Mouse (Mus musculus): Measurements from ENCODE around the gene Hsp90aa1. TPM values are rescaled to one million over a fixed set of nuclear protein-coding genes. Genes with fewer than 3 reads are reported as not detected.

Hsp90aa1 gene
- total and polyA plus RNA-seq, 3 experiments = 730 to 2,091 (median 1,361) TPM

GRCm38 (mm10) chr12:110698523-110699170, 3.9 kb downstream of the Hsp90aa1 start (continued):
- TF ChIP-seq SIN3A (IDR thresholded peaks at IDR 0.05; ENCODE audit: low read length) (peak; percentile 57; the same call in 1 of the 2 replicates), POLR2A (IDR thresholded peaks at IDR 0.05; ENCODE audit: low read depth, low read length) (peak; percentile 68), ZNF384 (IDR thresholded peaks at IDR 0.05; ENCODE audit: low read depth, low read length) (no peak), MEF2A (IDR thresholded peaks at IDR 0.05; ENCODE audit: borderline replicate concordance, low read depth, low read length) (no peak; the same call in 1 of the 2 replicates), CTCF (conservative IDR thresholded peaks at IDR 0.05 in 1 of 2, IDR thresholded peaks at IDR 0.05 in 1 of 2; ENCODE audit: low read depth in 2 of 2, low read length in 2 of 2) (no peak), ZMIZ1 (IDR thresholded peaks at IDR 0.05; ENCODE audit: low read depth, low read length) (no peak; the same call in 1 of the 2 replicates), ELF1 (IDR thresholded peaks at IDR 0.05; ENCODE audit: low read depth, low read length) (no peak), MAZ (IDR thresholded peaks at IDR 0.05; ENCODE audit: low read depth, low read length) (peak; percentile 55; the same call in 1 of the 2 replicates), MAFK (IDR thresholded peaks at IDR 0.05; ENCODE audit: insufficient replicate concordance, low read length) (no peak)

DNA sequence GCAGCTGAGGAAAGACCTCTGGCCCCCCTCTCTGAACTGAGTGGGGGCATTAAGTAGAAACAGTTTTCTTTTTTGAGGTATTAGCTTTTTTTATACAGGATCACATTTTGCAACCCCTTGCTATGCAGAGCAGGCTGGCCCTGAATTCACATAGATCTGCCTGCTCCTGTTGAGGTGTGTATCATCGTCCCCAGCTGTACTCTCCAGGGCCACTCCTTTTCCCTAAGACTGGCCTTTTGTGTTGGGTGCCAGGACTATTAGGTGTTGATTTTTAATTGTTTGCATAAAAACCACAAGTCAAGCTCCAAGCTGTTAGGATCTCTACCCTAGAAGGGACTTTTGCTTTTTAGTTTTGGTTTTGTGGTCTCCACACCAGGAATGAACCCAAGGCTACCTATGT, 4.4 kb downstream of the Hsp90aa1 start:
- Histone ChIP-seq H3K9me3 (replicated peaks; ENCODE audit: low read length) (no peaks in the 10 kb centered on the region), H3K4me2 (ENCODE audit: insufficient read depth, low read depth, poor library complexity, severe bottlenecking) (peak overlapping the region; percentile 63), H3K27me3 (replicated peaks) (no peaks in the 10 kb centered on the region), H3K36me3 (replicated peaks in 1 of 2; ENCODE audit: control insufficient read depth in 1 of 2, insufficient read depth in 1 of 2, low read length in 1 of 2) (peaks cover 10 to 13% of the 10 kb centered on the region in 2 experiments), H3K27ac (ENCODE audit: insufficient read depth, low read depth) (peak overlapping the region; percentile 88), H3K4me1 (ENCODE audit: control insufficient read depth in 1 of 2, insufficient read depth in 2 of 2) (peaks cover 21 to 56% of the 10 kb centered on the region in 2 experiments), H3K4me3 (replicated peaks in 1 of 3; ENCODE audit: low read depth in 2 of 3, low read length in 2 of 3, poor library complexity in 1 of 3) (peak overlapping the region; percentile 39 to 47 (median 43)), H3K9ac (ENCODE audit: insufficient read depth, low read depth) (peak overlapping the region; percentile 83), H3K79me2 (replicated peaks; ENCODE audit: control insufficient read depth, extremely low read depth, insufficient read depth, poor library complexity, severe bottlenecking) (peaks cover 25% of the 10 kb centered on the region)
- in situ Hi-C loops (cut with MboI; ENCODE audit: low pct_ligation_motif_present, low pct_unique_long_range_greater_than_20kb, low sequenced_read_pairs) (no loop called here), dilution Hi-C loops (cut with MboI; ENCODE audit: extremely low pct_ligation_motif_present, extremely low pct_unique_long_range_greater_than_20kb, low sequenced_read_pairs) (no loop called here)
- DNase-seq (ENCODE audit: extremely low read depth) = no peak
- TF ChIP-seq TCF12 (IDR thresholded peaks at IDR 0.05; ENCODE audit: low read depth, low read length) (peak; percentile 18; the same call in 1 of the 2 replicates), MAFK (IDR thresholded peaks at IDR 0.05; ENCODE audit: insufficient replicate concordance, low read length) (no peak), JUN (IDR thresholded peaks at IDR 0.05; ENCODE audit: insufficient read depth, low read depth, low read length) (no peak), CHD1 (IDR thresholded peaks at IDR 0.05; ENCODE audit: low read depth, low read length) (no peak; the same call in 1 of the 2 replicates), PAX5 (IDR thresholded peaks at IDR 0.05; ENCODE audit: low read length) (no peak)

DNA sequence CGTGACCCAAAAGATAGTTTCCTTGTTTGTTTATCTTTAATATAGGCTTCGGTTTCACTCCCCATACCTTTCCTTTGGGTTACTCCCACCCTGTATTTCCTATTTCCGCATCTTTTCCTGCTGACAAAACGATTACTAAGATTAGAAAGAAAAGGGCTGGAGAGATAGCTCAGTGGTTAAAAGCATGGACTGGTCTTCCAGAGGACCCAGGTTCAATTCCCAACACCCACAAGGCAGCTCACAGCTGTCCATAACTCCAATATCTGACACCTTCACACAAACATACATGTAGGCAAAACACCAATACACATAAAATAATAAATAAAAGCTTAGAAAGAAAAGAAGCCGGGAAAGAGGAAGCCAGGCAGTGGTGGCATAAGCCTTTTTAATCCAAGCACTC, 5.1 kb downstream of the Hsp90aa1 start:
- no peak for DNase-seq (ENCODE audit: extremely low read depth)
- Histone ChIP-seq H3K27me3 (replicated peaks) (no peaks in the 10 kb centered on the region), H3K9me3 (replicated peaks; ENCODE audit: low read length) (no peaks in the 10 kb centered on the region), H3K4me1 (ENCODE audit: control insufficient read depth in 1 of 2, insufficient read depth in 2 of 2) (peaks cover 21 to 54% of the 10 kb centered on the region in 2 experiments), H3K79me2 (replicated peaks; ENCODE audit: control insufficient read depth, extremely low read depth, insufficient read depth, poor library complexity, severe bottlenecking) (peaks cover 29% of the 10 kb centered on the region), H3K4me2 (ENCODE audit: insufficient read depth, low read depth, poor library complexity, severe bottlenecking) (peak overlapping the region; percentile 63), H3K9ac (ENCODE audit: insufficient read depth, low read depth) (peak overlapping the region; percentile 87), H3K4me3 (replicated peaks in 1 of 3; ENCODE audit: low read depth in 2 of 3, low read length in 2 of 3, poor library complexity in 1 of 3) (peak overlapping the region in 1 of 3 experiments; percentile 99), H3K27ac (ENCODE audit: insufficient read depth, low read depth) (peak overlapping the region; percentile 88; the same call in 1 of the 2 replicates), H3K36me3 (replicated peaks in 1 of 2; ENCODE audit: control insufficient read depth in 1 of 2, insufficient read depth in 1 of 2, low read length in 1 of 2) (peaks cover 14 to 17% of the 10 kb centered on the region in 2 experiments)
- in situ Hi-C loops (cut with MboI; ENCODE audit: low pct_ligation_motif_present, low pct_unique_long_range_greater_than_20kb, low sequenced_read_pairs) = no loop called here
- TF ChIP-seq ELF1 (IDR thresholded peaks at IDR 0.05; ENCODE audit: low read depth, low read length) = 0 out of 2 replicates have a peak, but pooled peaks have one; percentile 16
- no peak for TF ChIP-seq RAD21 (IDR thresholded peaks at IDR 0.05; ENCODE audit: low read depth, low read length)
- dilution Hi-C loops (cut with MboI; ENCODE audit: extremely low pct_ligation_motif_present, extremely low pct_unique_long_range_greater_than_20kb, low sequenced_read_pairs) = no loop called here

Measured in CH12.LX (cell line).